Mouse (Mus musculus) hindlimb bud, embryonic 11.5 days (tissue): ENCODE measurements around the gene 4632433K11Rik.

Experiments used
- DNase-seq: peaks from one replicate; pipeline ENCODE4 v3.0.0-alpha.2; 2012; ENCODE audit warnings: low read depth, low spot score; ENCODE audit errors: extremely low spot score

4632433K11Rik gene

DNA sequence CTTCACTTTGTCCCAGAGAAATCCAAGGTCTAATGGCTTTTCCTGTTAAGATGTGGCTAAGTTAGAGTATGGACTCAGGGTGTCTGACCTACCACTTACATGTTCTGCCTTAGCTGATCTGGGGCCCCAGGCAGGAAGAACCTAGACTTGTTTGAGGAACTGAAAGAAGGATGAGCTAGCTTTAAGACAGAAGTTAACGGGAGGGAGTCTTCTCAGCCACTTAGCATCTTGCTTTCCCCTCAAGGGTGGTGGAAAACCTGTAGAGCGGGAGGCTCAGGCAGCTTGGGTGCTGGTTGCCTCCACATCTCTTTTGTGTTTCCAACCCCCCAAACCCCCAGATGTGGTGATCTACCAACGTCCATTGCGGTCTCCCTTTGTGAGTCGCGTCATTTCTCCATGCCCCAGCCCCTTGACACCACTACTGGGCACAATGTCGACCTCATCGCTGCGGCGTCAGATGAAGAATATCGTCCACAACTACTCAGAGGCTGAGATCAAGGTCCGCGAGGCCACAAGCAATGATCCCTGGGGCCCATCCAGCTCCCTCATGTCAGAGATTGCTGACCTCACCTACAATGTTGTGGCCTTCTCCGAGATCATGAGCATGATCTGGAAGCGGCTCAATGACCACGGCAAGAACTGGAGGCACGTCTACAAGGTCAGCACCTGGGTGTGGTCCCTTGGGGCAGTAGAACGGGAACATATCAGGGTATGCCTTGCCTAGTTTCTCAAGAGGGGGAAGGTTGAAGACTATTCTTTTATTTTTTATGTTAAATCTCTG is 49.6 kb downstream of the 4632433K11Rik start:
- DNase-seq: no peak
